Mouse (Mus musculus): ENCODE measurements at regions not wholly inside any gene's neighbourhood (a gene's known extent, or its start where the extent isn't known, plus 50 kb on each side); places are given as distances from the start of the nearest gene placed in this dataset.

GRCm38 (mm10) chr7:123907946-123908840, 74.5 kb upstream of the Hs3st4 start:
- DNase-seq (ENCODE audit: low read depth, low spot score) = no peak

GRCm38 (mm10) chr7:123921461-123921860, 61.2 kb upstream of the Hs3st4 start:
- DNase-seq (ENCODE audit: low read depth, low spot score) = no peak

GRCm38 (mm10) chr7:123932486-123932885, 50.2 kb upstream of the Hs3st4 start:
- DNase-seq (ENCODE audit: low read depth, low spot score) = no peak

All from forelimb bud, embryonic 11.5 days (tissue).